Mouse (Mus musculus) brain, embryonic 14.5 days (tissue): ENCODE data around the gene Gnb4.

ENCODE experiments used
- CTCF ChIP-seq: fragments of 200-500 bp; IDR thresholded peaks from 2 replicates; pipeline ENCODE4 v1.5.1; 2012; ENCODE audit warnings: inconsistent platforms, mild to moderate bottlenecking, moderate library complexity, borderline replicate concordance; ENCODE audit not compliant: insufficient read depth, insufficient read length; ENCODE audit errors: extremely low read depth
- POLR2A ChIP-seq: fragments of 200-500 bp; IDR thresholded peaks from 2 replicates; pipeline ENCODE4 v1.6.1; 2012; ENCODE audit warnings: mild to moderate bottlenecking, inconsistent platforms, borderline replicate concordance; ENCODE audit not compliant: poor library complexity, insufficient read depth, insufficient read length, severe bottlenecking; ENCODE audit errors: extremely low read depth

DNA sequence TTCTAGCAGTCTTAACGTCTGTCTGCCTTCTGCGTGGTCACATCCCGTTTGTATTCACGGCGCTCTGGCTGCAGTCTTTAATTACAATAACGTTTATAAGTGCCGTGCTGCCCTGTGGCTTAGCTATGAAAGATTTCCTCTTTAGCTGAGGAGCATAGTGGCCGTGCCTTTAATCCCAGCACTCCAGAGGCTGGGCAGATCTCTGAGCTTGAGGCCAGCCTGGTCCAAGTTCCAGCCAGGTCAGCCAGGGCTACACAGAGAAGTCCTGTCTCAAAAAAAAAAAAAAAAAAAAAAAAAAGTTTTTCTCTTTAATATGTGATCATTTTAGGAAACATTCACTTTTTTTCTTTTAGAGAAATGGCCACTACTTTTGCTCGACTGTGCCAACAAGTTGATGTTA lies 42.5 kb downstream of the Gnb4 start:
- TF ChIP-seq CTCF = no peak
- TF ChIP-seq POLR2A = no peak
